Mouse (Mus musculus): ENCODE measurements around the gene Rnd1. TPM values are rescaled to one million over a fixed set of nuclear protein-coding genes. Genes with fewer than 3 reads are reported as not detected.

Gene Rnd1
- total RNA-seq, 2 experiments from 2014 or later: 1.3 to 1.5 TPM

GRCm38 (mm10) chr15:98683177-98683576 is 5.9 kb upstream of the Rnd1 start:
- intact Hi-C loops (cut with DNase I): no loop called here
- no peak for DNase-seq (ENCODE audit: low spot score)

- DNase-seq (ENCODE audit: low spot score): no peak
- intact Hi-C loops (cut with DNase I): no loop called here
These were observed 4.4 kb upstream of the Rnd1 start for GRCm38 (mm10) chr15:98681633-98682032.

- intact Hi-C loops (cut with DNase I): no loop called here
- no peak for DNase-seq (ENCODE audit: low spot score)
These were observed 3.4 kb upstream of the Rnd1 start for GRCm38 (mm10) chr15:98680660-98681059.

DNA sequence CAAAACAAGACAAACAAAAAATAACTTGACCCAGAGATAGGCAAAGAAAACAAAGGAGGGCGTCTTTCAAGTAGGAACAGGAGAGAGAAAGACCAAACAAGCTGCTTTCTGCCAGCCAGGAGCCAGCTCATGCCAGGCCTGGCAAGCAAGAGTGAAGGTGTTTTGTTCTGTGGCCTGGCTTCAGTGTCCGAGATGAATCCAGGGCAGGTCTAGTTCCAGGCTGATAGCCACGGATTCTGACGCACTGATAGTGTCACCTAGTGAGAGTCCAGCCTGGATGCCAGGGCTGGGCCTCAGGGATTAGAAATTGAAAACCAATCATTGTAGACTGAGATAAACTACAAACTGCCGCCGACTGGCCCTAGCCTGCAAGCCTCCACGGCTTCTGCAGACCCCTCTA is 716 bp upstream of the Rnd1 start:
- DNase-seq (ENCODE audit: low spot score): no peak
- intact Hi-C loops (cut with DNase I): no loop called here

DNA sequence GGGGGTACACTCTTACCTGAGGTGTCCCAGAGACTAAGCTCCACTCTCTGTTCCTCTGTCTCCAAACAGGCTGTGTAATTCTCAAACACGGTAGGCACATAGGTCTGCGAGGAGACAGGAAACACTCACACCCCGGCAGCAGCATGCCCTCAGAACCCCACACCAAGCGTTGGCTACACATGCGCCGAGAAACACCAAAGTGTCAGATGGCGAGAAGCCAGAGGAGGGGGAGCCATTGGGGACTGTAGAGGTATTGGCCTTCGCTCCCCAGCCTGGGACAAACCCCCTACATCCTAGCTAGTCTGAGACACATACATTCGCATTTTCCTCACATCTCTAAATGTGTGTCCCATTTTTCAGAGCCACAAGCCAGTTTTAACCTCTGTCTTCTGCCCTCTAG is 790 bp downstream of the Rnd1 start:
- intact Hi-C loops (cut with DNase I): no loop called here
- no peak for DNase-seq (ENCODE audit: low spot score)

- DNase-seq (ENCODE audit: low spot score): no peak
- intact Hi-C loops (cut with DNase I): no loop called here
These were observed 1.5 kb downstream of the Rnd1 start for GRCm38 (mm10) chr15:98675634-98676250.

- intact Hi-C loops (cut with DNase I): no loop called here
- no peak for DNase-seq (ENCODE audit: low spot score)
These were observed 2.2 kb downstream of the Rnd1 start for GRCm38 (mm10) chr15:98674994-98675545.

DNA sequence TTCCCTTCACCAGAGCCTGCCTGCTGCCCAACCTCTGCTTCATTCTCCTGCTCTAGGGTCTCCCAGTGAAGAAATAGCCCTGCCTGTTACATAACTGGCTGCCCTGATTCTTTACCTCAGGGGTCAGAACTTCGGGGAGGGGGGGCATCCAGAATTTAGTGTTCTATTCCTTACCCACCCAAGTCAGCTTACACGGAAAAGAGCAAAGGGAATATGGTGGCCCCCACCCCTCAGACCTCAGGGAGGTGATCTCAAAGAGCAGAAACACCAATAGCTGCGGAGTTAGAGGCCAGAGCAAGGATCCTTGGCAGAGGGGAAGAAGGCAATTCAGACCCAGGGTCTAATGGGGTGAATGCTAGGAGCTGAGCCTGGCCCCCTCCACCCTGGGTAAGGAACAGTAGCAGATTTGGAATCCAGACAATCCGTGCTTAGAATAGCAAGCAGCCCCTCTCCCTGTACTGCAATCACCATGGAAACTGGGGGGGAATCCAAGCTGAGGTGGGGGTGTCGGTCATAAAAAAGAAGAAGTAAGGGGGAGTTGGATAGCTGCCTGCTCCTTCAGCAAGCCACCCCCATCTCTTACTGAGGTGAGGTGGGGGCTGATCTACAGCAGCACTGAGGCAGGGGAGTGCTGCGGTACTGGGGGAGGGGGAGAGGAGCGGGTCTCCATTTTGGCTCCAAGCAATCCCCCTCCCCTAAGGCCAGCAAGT is 2.8 kb downstream of the Rnd1 start:
- DNase-seq (ENCODE audit: low spot score): no peak
- intact Hi-C loops (cut with DNase I): no loop called here

DNA sequence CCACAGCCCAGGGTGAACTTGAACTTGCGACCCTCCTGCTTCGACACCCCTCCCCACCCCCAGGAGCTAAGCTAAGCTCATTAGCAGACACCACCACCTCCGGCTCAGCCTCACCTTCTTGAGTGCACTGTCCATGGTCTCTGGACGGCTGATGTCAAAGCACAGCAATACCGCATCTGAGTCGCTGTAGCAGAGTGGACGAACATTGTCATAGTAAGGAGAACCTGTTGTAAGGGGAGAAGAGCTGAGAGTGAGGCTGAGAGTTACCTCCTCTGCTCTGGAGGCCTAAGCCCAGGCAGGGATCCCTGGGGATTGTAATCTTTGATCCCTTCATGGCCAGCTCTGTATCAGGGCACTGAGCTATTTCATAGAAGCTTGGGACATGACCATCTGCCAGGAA is 3.5 kb downstream of the Rnd1 start:
- DNase-seq (ENCODE audit: low spot score): no peak
- intact Hi-C loops (cut with DNase I): no loop called here

- intact Hi-C loops (cut with DNase I): no loop called here
- DNase-seq (ENCODE audit: low spot score): peak; percentile 28
These were observed 4.7 kb downstream of the Rnd1 start for GRCm38 (mm10) chr15:98672592-98672991.

DNA sequence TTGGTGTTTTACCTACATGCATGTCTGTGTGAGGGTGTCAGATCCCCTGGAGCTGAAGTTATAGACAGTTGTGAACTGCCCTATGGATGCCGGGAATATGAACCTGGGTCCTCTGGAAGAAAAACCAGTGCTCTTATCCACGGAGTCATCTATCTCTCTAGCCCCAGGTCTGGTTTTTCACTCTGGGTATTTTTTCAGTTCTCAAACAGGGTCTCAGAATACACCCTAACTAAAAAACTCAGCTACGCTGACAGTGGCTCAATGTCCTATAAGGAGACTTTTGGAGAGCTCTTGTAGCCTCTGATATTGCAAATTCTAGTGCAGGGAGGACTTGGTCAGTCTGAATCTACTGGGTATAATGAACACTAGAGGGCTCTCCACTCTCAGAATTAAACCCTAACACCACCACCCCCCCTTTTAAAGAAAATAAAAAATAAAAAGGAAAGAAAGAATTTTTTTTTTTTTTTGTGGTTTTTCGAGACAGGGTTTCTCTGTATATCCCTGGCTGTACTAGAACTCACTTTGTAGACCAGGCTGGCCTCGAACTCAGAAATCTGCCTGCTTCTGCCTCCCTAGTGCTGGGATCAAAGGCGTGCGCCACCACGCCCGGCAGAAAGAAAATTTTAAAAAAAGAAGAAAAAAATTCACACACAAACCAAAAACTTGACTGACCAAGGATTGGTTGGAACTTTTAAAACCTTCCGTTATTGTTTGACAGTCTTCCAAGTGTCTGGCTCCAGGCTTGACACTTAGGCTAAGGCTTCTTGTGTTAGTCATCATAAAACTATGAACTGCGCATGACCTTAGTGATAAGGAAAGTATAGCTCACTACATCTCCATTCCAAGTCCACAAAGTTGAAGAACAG is 13.0 kb downstream of the Rnd1 start:
- no peak for DNase-seq (ENCODE audit: low spot score)
- intact Hi-C loops (cut with DNase I): loop anchor here (1.0 to 10.0 kb wide), 3 partner anchors 35 to 461 kb away; partner anchors contain the start of gene Spats2

- intact Hi-C loops (cut with DNase I): loop anchor here (10.0 kb wide), 1 partner anchor 462 kb away; the partner anchor contains the start of gene Spats2
- DNase-seq (ENCODE audit: low spot score): peak; percentile 93
These were observed 14.4 kb downstream of the Rnd1 start, which contains the start of gene Ddx23 for GRCm38 (mm10) chr15:98662567-98663545. Gene Ddx23, minus strand, starts transcription at chr15:98662894.

GRCm38 (mm10) chr15:98662198-98662566 is 15.1 kb downstream of the Rnd1 start:
- intact Hi-C loops (cut with DNase I): loop anchor here (10.0 kb wide), 1 partner anchor 463 kb away; the partner anchor contains the start of gene Spats2
- no peak for DNase-seq (ENCODE audit: low spot score)

DNA sequence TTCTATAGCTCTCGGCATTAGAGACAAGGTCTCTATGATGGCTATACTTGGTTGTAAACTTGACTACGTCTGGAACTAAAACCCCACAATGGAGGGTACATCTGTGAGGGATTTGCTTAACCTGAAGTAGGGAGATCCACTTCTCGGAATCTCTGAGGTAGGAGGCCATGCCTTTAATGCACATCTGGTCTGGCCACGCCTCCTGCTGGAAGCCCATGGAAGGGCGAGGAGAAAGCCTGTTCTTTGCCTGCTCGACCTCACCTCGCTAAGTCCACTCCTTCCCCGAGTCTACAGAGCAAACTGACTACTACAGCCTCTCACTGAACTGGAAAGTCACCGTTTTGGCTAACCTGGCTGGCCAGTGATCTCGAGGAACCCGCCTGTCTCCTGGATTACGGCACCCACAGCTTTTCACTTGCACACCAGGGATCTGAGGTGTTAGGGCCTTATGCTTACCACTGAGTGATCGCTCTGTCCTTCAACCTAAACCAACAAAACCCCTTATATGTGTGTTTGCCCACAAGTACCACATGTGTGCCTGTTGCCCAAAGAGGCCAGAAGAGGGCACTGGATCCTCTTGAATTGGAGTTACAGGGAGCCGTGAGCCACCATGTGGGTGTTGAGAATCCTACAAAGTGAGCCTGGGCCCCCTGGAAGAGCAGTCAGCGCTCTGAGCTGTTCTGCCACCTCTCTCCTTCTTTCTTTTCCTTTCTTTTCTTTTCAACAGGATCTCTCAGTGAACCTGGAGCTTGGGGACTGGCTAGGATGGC is 20.1 kb downstream of the Rnd1 start:
- intact Hi-C loops (cut with DNase I): no loop called here
- no peak for DNase-seq (ENCODE audit: low spot score)

DNA sequence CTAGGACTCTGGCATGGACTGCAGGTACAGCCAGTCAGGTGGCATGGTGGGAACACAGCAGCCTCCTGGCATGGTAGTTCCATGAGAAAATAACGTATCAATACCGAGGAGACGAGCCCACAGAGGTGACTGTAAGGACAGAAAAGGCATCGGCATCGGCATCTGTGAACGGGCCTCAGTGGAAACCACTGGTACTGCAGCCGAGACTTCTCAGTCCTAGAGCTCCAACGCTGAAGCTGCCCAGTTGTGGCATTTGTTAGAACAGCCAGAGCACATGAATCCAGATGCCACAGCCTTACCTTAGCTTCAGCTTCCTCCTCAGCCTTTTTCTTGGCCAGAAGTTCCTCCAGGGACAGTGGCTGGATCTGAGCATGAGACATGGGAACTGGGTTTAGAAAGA is 25.1 kb downstream of the Rnd1 start:
- intact Hi-C loops (cut with DNase I): no loop called here
- no peak for DNase-seq (ENCODE audit: low spot score)

DNA sequence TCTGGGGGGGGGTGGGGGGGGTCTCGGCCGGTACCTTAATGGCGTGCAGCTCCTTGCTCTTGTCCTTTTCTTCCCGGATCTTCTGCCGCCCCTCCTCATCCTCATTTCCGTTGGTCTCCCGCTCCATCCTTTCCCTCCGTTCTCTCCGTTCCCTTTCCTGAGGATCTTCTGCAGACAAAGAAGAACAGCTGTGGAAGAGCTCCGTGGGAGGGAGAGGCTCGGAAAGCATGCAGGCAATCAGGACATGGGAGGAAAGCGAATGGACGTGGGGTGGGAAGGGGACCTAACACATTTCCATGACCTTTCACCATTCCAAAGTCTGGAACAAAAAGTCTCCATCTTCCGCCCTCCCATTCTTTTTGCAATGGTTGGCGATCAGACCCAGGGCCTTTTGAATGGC is 25.8 kb downstream of the Rnd1 start:
- intact Hi-C loops (cut with DNase I): no loop called here
- no peak for DNase-seq (ENCODE audit: low spot score)

- intact Hi-C loops (cut with DNase I): no loop called here
- DNase-seq (ENCODE audit: low spot score): no peak
These were observed 29.2 kb downstream of the Rnd1 start for GRCm38 (mm10) chr15:98648071-98648470.

- intact Hi-C loops (cut with DNase I): no loop called here
- DNase-seq (ENCODE audit: low spot score): no peak
These were observed 30.0 kb downstream of the Rnd1 start for GRCm38 (mm10) chr15:98647308-98647707.

- no peak for DNase-seq (ENCODE audit: low spot score)
- intact Hi-C loops (cut with DNase I): no loop called here
These were observed 30.5 kb downstream of the Rnd1 start for GRCm38 (mm10) chr15:98646737-98647136.

Data from heart, postnatal 25 days (tissue).